40 mouse cellular contexts compared by ENCODE assay signal in genomic region chr9:48980781-48981180, GRCm38 (mm10). TPM values are rescaled to one million over a fixed set of nuclear protein-coding genes. Genes with fewer than 3 reads are reported as not detected.
DNase-seq lines count a peak whose midpoint lies in the region; ATAC-seq and TF ChIP-seq lines count a peak whose summit lies in the region.
"Had no signal": no experiment of that assay in that cellular context is flagged by ENCODE, and none has a peak within 500 bp of the region (broad histone marks: within the 10 kb centered on the region; RNA-seq: fewer than 3 reads in every experiment).

No protein-coding gene starts in this region.

- peaks cover 1% of the 10 kb centered on the region; the same call in 1 of the 2 replicates for H3K4me1 ChIP-seq in heart, adult 2 months (ENCODE audit: control insufficient read depth, insufficient read depth, low read length)
- peaks cover 2 to 14% of the 10 kb centered on the region in 2 experiments for H3K4me1 ChIP-seq in heart, embryonic 14.5 days (ENCODE audit: control insufficient read depth in 2 of 2, insufficient read depth in 2 of 2, low read length in 2 of 2)
- H3K4me1 ChIP-seq in olfactory bulb, adult 2 months (ENCODE audit: control insufficient read depth, insufficient read depth, low read length) = no peaks in the 10 kb centered on the region
- H3K4me1 ChIP-seq: hindbrain, embryonic 12.5 days had no signal

- H3K4me2 ChIP-seq in heart, embryonic 14.5 days (ENCODE audit: low read length) = no peak overlapping the region; the same call in 1 of the 2 replicates
- H3K4me2 ChIP-seq: hindbrain, embryonic 12.5 days; limb, embryonic 13.5 days; liver, embryonic 12.5 days; midbrain, embryonic 12.5 days had no signal

- TF ChIP-seq POLR2A in heart, adult 2 months (IDR thresholded peaks at IDR 0.05; ENCODE audit: insufficient read depth, low read depth, low read length) = no peak
- TF ChIP-seq POLR2A in olfactory bulb, adult 2 months (IDR thresholded peaks at IDR 0.05; ENCODE audit: insufficient read depth, low read depth, low read length) = no peak

- H3K79me2 ChIP-seq in heart, adult 2 months (replicated peaks; ENCODE audit: control insufficient read depth, insufficient read depth, low read length) = no peaks in the 10 kb centered on the region

- no peak for TF ChIP-seq EP300 in heart, adult 2 months (IDR thresholded peaks at IDR 0.05; ENCODE audit: insufficient read depth, low read depth, low read length)

- ATAC-seq in heart, embryonic 14.5 days (ENCODE audit: insufficient number of reproducible peaks, insufficient read depth, low FRiP score, low read depth) = no peak
- ATAC-seq: activated CD4-positive, CD25-positive, alpha-beta regulatory T cell, adult 4 months; forebrain, embryonic 16.5 days; hindbrain, postnatal 0 days; intestine, embryonic 16.5 days; liver, embryonic 12.5 days; lung, postnatal 0 days had no signal

- peak overlapping the region; percentile 55 for H3K27ac ChIP-seq in heart, adult 2 months
- peak overlapping the region; percentile 74 to 86 for H3K27ac ChIP-seq in heart, embryonic 14.5 days (replicated peaks in 1 of 2; ENCODE audit: control insufficient read depth in 1 of 2, insufficient read depth in 1 of 2, low read depth in 2 of 2, low read length in 2 of 2)
- H3K27ac ChIP-seq in olfactory bulb, adult 2 months (ENCODE audit: insufficient read depth, low read depth, low read length) = 0 out of 2 replicates have a peak overlapping the region, but pooled peaks have one; percentile 25
- H3K27ac ChIP-seq in gastrocnemius, adult 2 months = no peak overlapping the region
- H3K27ac ChIP-seq: hindbrain, embryonic 12.5 days; hindbrain, postnatal 0 days; kidney, postnatal 0 days; limb, embryonic 13.5 days; liver, embryonic 12.5 days; midbrain, embryonic 12.5 days had no signal

- DNase-seq in heart, adult 2 months = no peak
- no peak for DNase-seq in heart, postnatal 14 days
- no peak for DNase-seq in heart, postnatal 36 days
- DNase-seq in testis, postnatal 14 days (ENCODE audit: low spot score) = peak; percentile 19
- no peak for DNase-seq in testis, postnatal 10 days (ENCODE audit: low spot score)
- no peak for DNase-seq in gastrocnemius, adult 2 months
- DNase-seq: adrenal gland, adult 2 months; adrenal gland, postnatal 36 days; cerebellum, adult 2 months; cerebellum, postnatal 14 days; gastrocnemius, postnatal 10 days; kidney, adult 8-10 months; kidney, postnatal 4 days; lung, adult 18-20 months; lung, postnatal 4 days; retina, postnatal 1 day; right cerebral cortex, postnatal 14 days had no signal

- H3K9ac ChIP-seq in heart, adult 2 months (ENCODE audit: low read depth, low read length) = no peak overlapping the region
- H3K9ac ChIP-seq in heart, embryonic 14.5 days (ENCODE audit: low read length) = peak overlapping the region; percentile 18; the same call in 1 of the 2 replicates
- H3K9ac ChIP-seq: hindbrain, embryonic 12.5 days; limb, embryonic 13.5 days; liver, embryonic 12.5 days; midbrain, embryonic 12.5 days had no signal

- H3K27me3 ChIP-seq in heart, adult 2 months (ENCODE audit: control insufficient read depth, insufficient read depth, low read length) = no peaks in the 10 kb centered on the region
- no peaks in the 10 kb centered on the region for H3K27me3 ChIP-seq in heart, embryonic 14.5 days (ENCODE audit: control insufficient read depth, insufficient read depth, low read length)
- H3K27me3 ChIP-seq: hindbrain, embryonic 12.5 days; limb, embryonic 13.5 days; liver, embryonic 12.5 days; megakaryocyte, embryonic 14.5 days; midbrain, embryonic 12.5 days had no signal

- 23% methylated on average over 3 of the region's 3 CpGs for WGBS in heart, adult 2 months
- 22% methylated on average over 3 of the region's 3 CpGs for WGBS in heart, embryonic 14.5 days
- 32% methylated on average over 3 of the region's 3 CpGs for WGBS in olfactory bulb, adult 2 months

- no peaks in the 10 kb centered on the region for H3K36me3 ChIP-seq in heart, adult 2 months (ENCODE audit: control insufficient read depth, insufficient read depth, low read length)
- no peaks in the 10 kb centered on the region for H3K36me3 ChIP-seq in heart, embryonic 14.5 days (ENCODE audit: control insufficient read depth, insufficient read depth, low read length)
- H3K36me3 ChIP-seq: hindbrain, embryonic 12.5 days; limb, embryonic 13.5 days; liver, embryonic 12.5 days; midbrain, embryonic 12.5 days had no signal

- no peak for TF ChIP-seq CTCF in heart, adult 2 months (IDR thresholded peaks at IDR 0.05)
- no peak for TF ChIP-seq CTCF in olfactory bulb, adult 2 months (IDR thresholded peaks at IDR 0.05; ENCODE audit: insufficient read depth, low read depth, low read length)
- TF ChIP-seq CTCF in gastrocnemius, adult 2 months (IDR thresholded peaks at IDR 0.05) = no peak

- intact Hi-C loops in heart, adult 2 months (cut with DNase I) = loop anchor here (10.0 kb wide), 1 partner anchor 366 kb away; no protein-coding TSS in a partner anchor
- intact Hi-C loops in heart, postnatal 14 days (cut with DNase I) = no loop called here
- intact Hi-C loops in heart, postnatal 36 days (cut with DNase I) = loop anchor here (10.0 kb wide), 1 partner anchor 486 kb away; the partner anchor contains the start of genes Gm5617 and Rbm7
- intact Hi-C loops in gastrocnemius, adult 2 months (cut with DNase I) = loop anchor here (10.0 kb wide), 1 partner anchor 486 kb away; the partner anchor contains the start of genes Gm5617 and Rbm7

- H3K9me3 ChIP-seq in heart, embryonic 14.5 days (ENCODE audit: control insufficient read depth, low read length) = no peaks in the 10 kb centered on the region
- H3K9me3 ChIP-seq: hindbrain, embryonic 12.5 days; limb, embryonic 13.5 days; liver, embryonic 12.5 days; megakaryocyte, embryonic 14.5 days; midbrain, embryonic 12.5 days had no signal

- no peak overlapping the region for H3K4me3 ChIP-seq in heart, adult 2 months
- H3K4me3 ChIP-seq in heart, embryonic 14.5 days (ENCODE audit: control insufficient read depth in 1 of 2, insufficient read depth in 1 of 2, low read depth in 1 of 2, low read length in 2 of 2) = no peak overlapping the region
- no peak overlapping the region for H3K4me3 ChIP-seq in olfactory bulb, adult 2 months (ENCODE audit: insufficient read depth, low read depth, low read length)
- no peak overlapping the region for H3K4me3 ChIP-seq in gastrocnemius, adult 2 months
- H3K4me3 ChIP-seq: erythroblast, embryonic 14.5 days; hindbrain, embryonic 12.5 days; limb, embryonic 13.5 days; liver, embryonic 12.5 days; megakaryocyte, embryonic 14.5 days; midbrain, embryonic 12.5 days; myocyte had no signal

RNA-seq across cellular contexts. Expression of gene Usp28, which starts 4.4 kb away (rescaled TPM):
- 100 to 1,000 TPM; 113 to 130 TPM for total RNA-seq in heart, adult 2 months (2021)
- 72.8 and 144 TPM in 2 replicates for polyA plus RNA-seq in heart, adult 2 months (2012; rRNA removed)
- 100 to 1,000 TPM; 140 to 145 TPM for total RNA-seq in heart, postnatal 14 days (2021)
- 116 and 152 TPM in 2 replicates for polyA plus RNA-seq in heart, embryonic 14.5 days (2014; fragmentation: Nextera tagmentation; extraction: Ambion mirVana)
- total RNA-seq in heart, postnatal 36 days (2021) = 100 to 1,000 TPM; 137 to 152 TPM
- polyA plus RNA-seq in olfactory bulb, adult 2 months (2012; ENCODE audit: insufficient read depth, insufficient read length, low replicate concordance, missing spikeins) = not detected in 2 replicates
- total RNA-seq in gastrocnemius, adult 2 months (2021) = 10 to 100 TPM; 56.6 to 67.2 TPM

RNA-seq across cellular contexts. Expression of gene Htr3b, which starts 16.0 kb away (rescaled TPM):
- total RNA-seq in heart, adult 2 months (2021) = not detected
- 0.06 TPM in 2 replicates for polyA plus RNA-seq in heart, adult 2 months (2012; rRNA removed)
- not detected for total RNA-seq in heart, postnatal 14 days (2021)
- polyA plus RNA-seq in heart, embryonic 14.5 days (2014; fragmentation: Nextera tagmentation; extraction: Ambion mirVana) = 0.22 TPM in 1 of 2 replicates, not detected in the other
- not detected for total RNA-seq in heart, postnatal 36 days (2021)
- not detected in 2 replicates for polyA plus RNA-seq in olfactory bulb, adult 2 months (2012; ENCODE audit: insufficient read depth, insufficient read length, low replicate concordance, missing spikeins)
- total RNA-seq in gastrocnemius, adult 2 months (2021) = not detected
- total RNA-seq: gastrocnemius, postnatal 10 days; layer of hippocampus, adult 8-10 months; layer of hippocampus, postnatal 25 days; left cerebral cortex, adult 8-10 months; left cerebral cortex, postnatal 36 days; midbrain, postnatal 0 days had no signal
- polyA plus RNA-seq: activated CD4-positive, CD25-positive, alpha-beta regulatory T cell, adult 4 months; cerebellum, adult 2 months; cortical plate, adult 2 months; erythroblast, embryonic 14.5 days; forebrain, embryonic 16.5 days; gonadal fat pad, adult 2 months; limb, embryonic 13.5 days; liver, embryonic 12.5 days; lung, postnatal 0 days; midbrain, embryonic 12.5 days; myocyte; thymus, postnatal 0 days had no signal
